Mouse (Mus musculus) MEL (cell line): ENCODE measurements at regions not wholly inside any gene's neighbourhood (a gene's known extent, or its start where the extent isn't known, plus 50 kb on each side); places are given as distances from the start of the nearest gene placed in this dataset.

Experiments
- DNase-seq: peaks from one replicate; pipeline ENCODE4 v3.0.0; 2011; ENCODE audit warnings: low read depth, low spot score
- H3K27ac ChIP-seq: 2 replicates; pipeline ENCODE4 v1.5.1; 2012; ENCODE audit warnings: low read depth, mild to moderate bottlenecking, control low read depth, low read length, moderate library complexity; ENCODE audit not compliant: control insufficient read depth
- H3K27me3 ChIP-seq, 2 experiments: fragments of 150-350 bp in 1 of 2; sonication (generic) in 1 of 2; 2 replicates each; pipeline ENCODE4 v1.6.1; 2012; ENCODE audit warnings: low read length in 2 of 2, mild to moderate bottlenecking in 2 of 2, improper control_type of control experiment in 1 of 2, moderate library complexity in 1 of 2; ENCODE audit not compliant: insufficient read depth in 2 of 2, control insufficient read depth in 1 of 2
- H3K36me3 ChIP-seq, 2 experiments: 2 replicates each; pipeline ENCODE4 v1.6.1; 2012 to 2014; ENCODE audit warnings: low read length in 2 of 2, improper control_type of control experiment in 1 of 2, inconsistent platforms in 1 of 2, mild to moderate bottlenecking in 1 of 2; ENCODE audit not compliant: insufficient read depth in 2 of 2, control insufficient read depth in 1 of 2
- H3K4me1 ChIP-seq, 2 experiments: fragments of 150-350 bp in 1 of 2; sonication (generic) in 1 of 2; 2 replicates each; pipeline ENCODE4 v1.6.1; 2012; ENCODE audit warnings: low read length in 2 of 2, improper control_type of control experiment in 1 of 2, mild to moderate bottlenecking in 1 of 2; ENCODE audit not compliant: insufficient read depth in 2 of 2, control insufficient read depth in 1 of 2
- H3K4me3 ChIP-seq, 2 experiments: fragments of 150-350 bp in 1 of 2; sonication (generic) in 1 of 2; 2 replicates each; pipeline ENCODE4 v1.5.1; 2012; ENCODE audit warnings: low read depth in 2 of 2, low read length in 2 of 2, mild to moderate bottlenecking in 2 of 2, moderate library complexity in 2 of 2, control low read depth in 1 of 2, improper control_type of control experiment in 1 of 2; ENCODE audit not compliant: control insufficient read depth in 1 of 2, insufficient read depth in 1 of 2
- H3K79me2 ChIP-seq: 2 replicates; pipeline ENCODE4 v1.6.1; 2012; ENCODE audit warnings: mild to moderate bottlenecking, low read length, moderate library complexity; ENCODE audit not compliant: control insufficient read depth, poor library complexity, insufficient read depth
- H3K9ac ChIP-seq: 2 replicates; pipeline ENCODE4 v1.6.1; 2012; ENCODE audit warnings: low read depth, mild to moderate bottlenecking, control low read depth, low read length, moderate library complexity; ENCODE audit not compliant: control insufficient read depth, poor library complexity, severe bottlenecking
- H3K9me3 ChIP-seq: fragments of 150-350 bp; sonication (generic); replicated peaks from 2 replicates; pipeline ENCODE4 v1.6.1; 2012; ENCODE audit warnings: mild to moderate bottlenecking, low read length, improper control_type of control experiment, moderate library complexity; ENCODE audit not compliant: insufficient read depth
- BHLHE40 ChIP-seq: IDR thresholded peaks from 2 replicates; pipeline ENCODE4 v1.6.1; 2012; ENCODE audit warnings: low read depth, mild to moderate bottlenecking, inconsistent platforms, low read length, improper control_type of control experiment, borderline replicate concordance
- ELF1 ChIP-seq: IDR thresholded peaks from 2 replicates; pipeline ENCODE4 v1.6.1; 2014; ENCODE audit warnings: low read depth, mild to moderate bottlenecking, inconsistent platforms, low read length, improper control_type of control experiment, moderate library complexity
- GATA1 ChIP-seq: IDR thresholded peaks from 2 replicates; pipeline ENCODE4 v1.6.1; 2011; ENCODE audit warnings: low read depth, low read length, improper control_type of control experiment
- MAX ChIP-seq: IDR thresholded peaks from 2 replicates; pipeline ENCODE4 v1.6.1; 2011; ENCODE audit warnings: low read length, improper control_type of control experiment
- MXI1 ChIP-seq: IDR thresholded peaks from 2 replicates; pipeline ENCODE4 v1.6.1; 2011; ENCODE audit warnings: mild to moderate bottlenecking, low read depth, low read length, improper control_type of control experiment
- NRF1 ChIP-seq: IDR thresholded peaks from 2 replicates; pipeline ENCODE4 v1.6.1; 2014; ENCODE audit warnings: low read depth, mild to moderate bottlenecking, inconsistent platforms, low read length, improper control_type of control experiment, moderate library complexity; ENCODE audit not compliant: poor library complexity, insufficient read depth, severe bottlenecking
- RCOR1 ChIP-seq: IDR thresholded peaks from 2 replicates; pipeline ENCODE4 v1.6.1; 2012; ENCODE audit warnings: low read depth, mild to moderate bottlenecking, inconsistent platforms, low read length, improper control_type of control experiment
- SIN3A ChIP-seq: IDR thresholded peaks from 2 replicates; pipeline ENCODE4 v1.6.1; 2012; ENCODE audit warnings: low read length, improper control_type of control experiment, inconsistent platforms
- TAL1 ChIP-seq: IDR thresholded peaks from 2 replicates; pipeline ENCODE4 v1.6.1; 2012; ENCODE audit warnings: mild to moderate bottlenecking, inconsistent platforms, low read length, moderate library complexity, mixed read lengths
- TBP ChIP-seq: IDR thresholded peaks from 2 replicates; pipeline ENCODE4 v1.8.0; 2011; ENCODE audit warnings: low read depth, low read length, improper control_type of control experiment
- TCF12 ChIP-seq: IDR thresholded peaks from 2 replicates; pipeline ENCODE4 v1.6.1; 2014; ENCODE audit warnings: low read depth, mild to moderate bottlenecking, inconsistent platforms, low read length, improper control_type of control experiment, moderate library complexity
- UBTF ChIP-seq: IDR thresholded peaks from 2 replicates; pipeline ENCODE4 v1.6.1; 2012; ENCODE audit warnings: low read depth, mild to moderate bottlenecking, inconsistent platforms, low read length, improper control_type of control experiment, moderate library complexity, borderline replicate concordance; ENCODE audit not compliant: insufficient read depth
- ZKSCAN1 ChIP-seq: IDR thresholded peaks from 2 replicates; pipeline ENCODE4 v1.6.1; 2012; ENCODE audit warnings: low read depth, mild to moderate bottlenecking, inconsistent platforms, low read length, improper control_type of control experiment, moderate library complexity
- ZMIZ1 ChIP-seq: IDR thresholded peaks from 2 replicates; pipeline ENCODE4 v1.6.1; 2012; ENCODE audit warnings: low read depth, mild to moderate bottlenecking, inconsistent platforms, low read length, improper control_type of control experiment, moderate library complexity

DNA sequence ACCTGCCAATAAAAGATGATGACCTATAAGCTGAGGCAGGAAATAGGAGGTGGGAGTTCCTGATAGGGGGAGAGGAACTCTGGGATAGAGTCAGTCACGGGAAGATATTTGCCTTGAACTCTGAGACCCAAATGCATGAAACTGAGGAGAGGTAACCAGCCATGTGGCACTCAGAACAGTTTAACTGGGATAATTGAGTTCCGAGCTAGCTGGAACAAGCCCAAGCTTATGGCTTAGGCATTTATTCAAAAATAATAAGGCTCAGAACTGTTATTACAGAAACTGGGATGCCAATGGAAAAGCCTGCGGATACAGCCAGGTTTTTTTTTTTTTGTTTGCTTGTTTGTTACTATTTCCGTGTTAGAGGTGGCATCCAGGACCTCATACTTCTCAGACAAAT is 425.0 kb downstream of the Ate1 start:
- no peaks in the 10 kb centered on the region for H3K36me3 ChIP-seq
- H3K79me2 ChIP-seq: no peaks in the 10 kb centered on the region
- H3K27ac ChIP-seq: no peak overlapping the region
- no peak overlapping the region for H3K4me3 ChIP-seq
- no peaks in the 10 kb centered on the region for H3K4me1 ChIP-seq
- H3K27me3 ChIP-seq: no peaks in the 10 kb centered on the region
- TF ChIP-seq MAX: no peak
- H3K9me3 ChIP-seq: no peaks in the 10 kb centered on the region
- H3K9ac ChIP-seq: no peak overlapping the region
- no peak for DNase-seq

DNA sequence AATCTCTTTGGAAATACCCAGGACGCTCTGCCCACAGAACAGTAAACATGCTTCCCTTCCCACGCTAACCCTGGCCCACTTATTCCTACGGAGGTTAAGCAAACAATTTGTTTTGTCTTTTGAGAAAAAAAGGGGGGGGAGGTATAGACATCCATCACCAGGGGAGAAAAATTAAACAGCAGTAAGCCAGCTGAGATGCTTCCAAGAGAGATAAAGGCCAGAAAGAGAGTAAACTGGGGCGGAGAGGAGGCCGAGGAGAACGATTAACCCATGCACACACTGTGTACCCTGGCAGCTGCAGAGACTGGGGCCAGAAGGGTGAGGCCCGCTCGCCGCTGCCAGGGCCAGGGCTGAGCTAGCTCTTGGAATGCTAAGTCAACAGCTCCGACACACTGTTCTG is 421.6 kb downstream of the Ate1 start:
- Histone ChIP-seq H3K9me3 (no peaks in the 10 kb centered on the region), H3K27ac (no peak overlapping the region), H3K9ac (no peak overlapping the region), H3K4me1 (no peaks in the 10 kb centered on the region), H3K36me3 (no peaks in the 10 kb centered on the region), H3K27me3 (no peaks in the 10 kb centered on the region), H3K79me2 (no peaks in the 10 kb centered on the region), H3K4me3 (no peak overlapping the region)
- no peak for TF ChIP-seq TAL1
- TF ChIP-seq RCOR1: no peak
- TF ChIP-seq BHLHE40: no peak
- no peak for TF ChIP-seq NRF1
- TF ChIP-seq ZKSCAN1: no peak
- no peak for DNase-seq

DNA sequence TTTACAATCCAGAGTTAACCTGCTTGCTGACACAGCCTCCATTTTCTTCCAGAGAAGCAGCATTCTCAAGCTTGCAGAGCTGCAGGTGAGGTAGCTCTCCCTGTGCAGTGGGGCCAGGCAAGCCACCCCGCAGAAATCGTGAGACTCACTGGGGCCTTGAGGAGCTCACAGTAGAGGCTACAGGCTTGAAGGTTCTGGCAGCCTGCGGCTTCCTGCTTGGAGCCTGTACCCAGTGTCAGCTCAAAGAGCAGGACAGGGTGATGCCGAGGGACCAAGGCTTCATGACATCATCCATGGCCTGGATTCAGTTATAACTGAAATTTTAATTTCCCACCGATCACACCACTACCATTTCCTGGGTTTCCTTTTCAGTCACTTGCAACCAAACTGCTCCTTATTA is 417.5 kb downstream of the Ate1 start:
- no peak for DNase-seq
- H3K27me3 ChIP-seq: no peaks in the 10 kb centered on the region
- no peaks in the 10 kb centered on the region for H3K4me1 ChIP-seq
- no peak for TF ChIP-seq GATA1
- no peak for TF ChIP-seq TCF12
- TF ChIP-seq UBTF: no peak
- no peak for TF ChIP-seq MXI1
- TF ChIP-seq SIN3A: no peak
- no peak for TF ChIP-seq ELF1
- TF ChIP-seq TBP: no peak
- no peak for TF ChIP-seq TAL1
- no peak for TF ChIP-seq ZMIZ1
- TF ChIP-seq NRF1: no peak
- no peak overlapping the region for H3K4me3 ChIP-seq
- H3K9me3 ChIP-seq: no peaks in the 10 kb centered on the region
- H3K9ac ChIP-seq: no peak overlapping the region
- no peaks in the 10 kb centered on the region for H3K36me3 ChIP-seq
- H3K79me2 ChIP-seq: no peaks in the 10 kb centered on the region
- no peak overlapping the region for H3K27ac ChIP-seq
